Mouse (Mus musculus) heart, embryonic 15.5 days (tissue): ENCODE data around the gene Ptprcap. TPM values are rescaled to one million over a fixed set of nuclear protein-coding genes. Genes with fewer than 3 reads are reported as not detected.

Experiments used
- ATAC-seq: fragments of 200-750 bp; cut with Nextera tagmentation; replicated peaks from 2 replicates; pipeline ENCODE4 v1.8.0; 2017; ENCODE audit warnings: low read depth, moderate TSS enrichment; ENCODE audit not compliant: insufficient number of reproducible peaks, insufficient read depth, low FRiP score
- H3K27ac ChIP-seq: fragments of 300-500 bp; sonication (generic); 2 replicates; pipeline ENCODE4 v1.5.1; 2015; ENCODE audit warnings: mild to moderate bottlenecking, inconsistent platforms
- H3K27me3 ChIP-seq: fragments of 300-500 bp; sonication (generic); 2 replicates; pipeline ENCODE4 v1.6.1; 2015; ENCODE audit warnings: inconsistent platforms
- H3K36me3 ChIP-seq: fragments of 300-500 bp; sonication (generic); 2 replicates; pipeline ENCODE4 v1.6.1; 2015; ENCODE audit warnings: mild to moderate bottlenecking, inconsistent platforms
- H3K4me1 ChIP-seq: fragments of 300-500 bp; sonication (generic); replicated peaks from 2 replicates; pipeline ENCODE4 v1.6.1; 2015; ENCODE audit warnings: inconsistent platforms
- H3K4me2 ChIP-seq: fragments of 300-500 bp; sonication (generic); 2 replicates; pipeline ENCODE4 v1.6.1; 2015; ENCODE audit warnings: inconsistent platforms, mild to moderate bottlenecking, moderate library complexity
- H3K4me3 ChIP-seq: fragments of 300-500 bp; sonication (generic); 2 replicates; pipeline ENCODE4 v1.5.1; 2015; ENCODE audit warnings: mild to moderate bottlenecking, inconsistent platforms
- H3K9ac ChIP-seq: fragments of 300-500 bp; sonication (generic); 2 replicates; pipeline ENCODE4 v1.6.1; 2015; ENCODE audit warnings: mild to moderate bottlenecking, inconsistent platforms
- H3K9me3 ChIP-seq: fragments of 300-500 bp; sonication (generic); replicated peaks from 2 replicates; pipeline ENCODE4 v1.6.1; 2016; ENCODE audit warnings: inconsistent platforms
- WGBS: fragments of 180-500 bp; shearing (Covaris S2); methylation state at CpG from one replicate; pipeline ENCODE4 v1.1.7; 2015; ENCODE audit warnings: mixed read lengths; 5-methylcytosine and 5-hydroxymethylcytosine counted together
- polyA plus RNA-seq: library from polyadenylated mRNA; unstranded; fragments of >200 nt; fragmentation: Nextera tagmentation; extraction: Ambion mirVana; gene quantifications from 2 replicates; pipeline ENCODE4 v1.2.1, GENCODE M21; 2015

Ptprcap gene
- polyA plus RNA-seq, 1 experiment from 2014 or later = 3.6 TPM

- H3K9ac ChIP-seq = no peak overlapping the region
Measured at GRCm38 (mm10) chr19:4203604-4204326, 50.4 kb downstream of the Ptprcap start.

GRCm38 (mm10) chr19:4204889-4205288, 51.5 kb downstream of the Ptprcap start:
- WGBS = 55% methylated on average over 4 of the region's 4 CpGs
- Histone ChIP-seq H3K4me1 (peaks cover 22% of the 10 kb centered on the region), H3K36me3 (no peaks in the 10 kb centered on the region), H3K9me3 (no peaks in the 10 kb centered on the region), H3K27me3 (peaks cover 23% of the 10 kb centered on the region), H3K9ac (no peak overlapping the region), H3K4me3 (no peak overlapping the region), H3K4me2 (no peak overlapping the region), H3K27ac (no peak overlapping the region)
- no peak for ATAC-seq

More at GRCm38 (mm10) chr19:4203604-4204326, 50.4 kb downstream of the Ptprcap start:
- no peak overlapping the region for H3K4me3 ChIP-seq
- H3K4me1 ChIP-seq = peaks cover 22% of the 10 kb centered on the region
- no peak for ATAC-seq
- peak overlapping the region; percentile 62 for H3K27ac ChIP-seq
- no peak overlapping the region for H3K4me2 ChIP-seq
- H3K27me3 ChIP-seq = peaks cover 19% of the 10 kb centered on the region
- peaks cover 2% of the 10 kb centered on the region; the same call in 1 of the 2 replicates for H3K36me3 ChIP-seq
- 59% methylated on average over 13 of the region's 13 CpGs for WGBS
- no peaks in the 10 kb centered on the region for H3K9me3 ChIP-seq

Other genes with a start within 250 kb of the Ptprcap start
- 24.9 and 39.6 TPM in 2 replicates for gene Tcirg1, start 246.5 kb upstream of the Ptprcap start, polyA plus RNA-seq
- gene Ndufs8, start 240.8 kb upstream of the Ptprcap start, polyA plus RNA-seq = 371 and 387 TPM in 2 replicates
- gene Aldh3b1, start 223.8 kb upstream of the Ptprcap start, polyA plus RNA-seq = 1.6 and 4.0 TPM in 2 replicates
- 15.0 and 21.8 TPM in 2 replicates for gene Unc93b1, start 218.4 kb upstream of the Ptprcap start, polyA plus RNA-seq
- gene Aldh3b3, start 195.0 kb upstream of the Ptprcap start, polyA plus RNA-seq = not detected in 2 replicates
- 0.16 and 1.2 TPM in 2 replicates for gene Aldh3b2, start 181.3 kb upstream of the Ptprcap start, polyA plus RNA-seq
- gene Acy3, start 167.0 kb upstream of the Ptprcap start, polyA plus RNA-seq = 11.3 and 12.9 TPM in 2 replicates
- gene Tbx10, start 160.9 kb upstream of the Ptprcap start, polyA plus RNA-seq = not detected in 2 replicates
- gene Nudt8, start 153.0 kb upstream of the Ptprcap start, polyA plus RNA-seq = 53.0 and 55.9 TPM in 2 replicates
- gene Gm49405, start 153.0 kb upstream of the Ptprcap start, polyA plus RNA-seq = 4.5 and 5.4 TPM in 2 replicates
- gene Doc2g, start 150.3 kb upstream of the Ptprcap start, polyA plus RNA-seq = 72.2 and 80.1 TPM in 2 replicates
- 513 and 534 TPM in 2 replicates for gene Ndufv1, start 140.8 kb upstream of the Ptprcap start, polyA plus RNA-seq
- 387 and 406 TPM in 2 replicates for gene Gstp1, start 115.6 kb upstream of the Ptprcap start, polyA plus RNA-seq
- gene Gstp2, start 107.6 kb upstream of the Ptprcap start, polyA plus RNA-seq = 9.2 and 11.1 TPM in 2 replicates
- gene Gstp3, start 94.0 kb upstream of the Ptprcap start, polyA plus RNA-seq = 0.30 and 0.93 TPM in 2 replicates
- not detected in 2 replicates for gene Cabp2, start 72.0 kb upstream of the Ptprcap start, polyA plus RNA-seq
- gene Cdk2ap2, start 56.4 kb upstream of the Ptprcap start, polyA plus RNA-seq = 63.6 and 81.7 TPM in 2 replicates
- 17.2 and 26.5 TPM in 2 replicates for gene Pitpnm1, start 53.6 kb upstream of the Ptprcap start, polyA plus RNA-seq
- gene Aip, start 27.7 kb upstream of the Ptprcap start, polyA plus RNA-seq = 78.1 and 92.5 TPM in 2 replicates
- gene Gpr152, start 13.8 kb upstream of the Ptprcap start, polyA plus RNA-seq = 0.04 TPM in 1 of 2 replicates, not detected in the other
- not detected in 2 replicates for gene Cabp4, start 9.6 kb upstream of the Ptprcap start, polyA plus RNA-seq
- 114 and 137 TPM in 2 replicates for gene Coro1b, start 5.0 kb upstream of the Ptprcap start, polyA plus RNA-seq
- gene Rps6kb2, start 9.8 kb downstream of the Ptprcap start, polyA plus RNA-seq = 42.2 and 46.1 TPM in 2 replicates
- gene Carns1, start 21.9 kb downstream of the Ptprcap start, polyA plus RNA-seq = 12.3 TPM in 2 replicates
- gene Tbc1d10c, start 37.7 kb downstream of the Ptprcap start, polyA plus RNA-seq = 3.0 and 14.9 TPM in 2 replicates
- 666 and 734 TPM in 2 replicates for gene Ppp1ca, start 38.5 kb downstream of the Ptprcap start, polyA plus RNA-seq
- gene Rad9a, start 48.1 kb downstream of the Ptprcap start, polyA plus RNA-seq = 17.3 and 24.1 TPM in 2 replicates
- gene Clcf1, start 60.6 kb downstream of the Ptprcap start, polyA plus RNA-seq = 0.96 and 1.9 TPM in 2 replicates
- gene AC109138.7, start 60.8 kb downstream of the Ptprcap start, polyA plus RNA-seq = not detected in 2 replicates
- 17.1 and 24.1 TPM in 2 replicates for gene Pold4, start 78.3 kb downstream of the Ptprcap start, polyA plus RNA-seq
- 6.0 and 10.7 TPM in 2 replicates for gene Ssh3, start 115.6 kb downstream of the Ptprcap start, polyA plus RNA-seq
- 1.1 and 2.7 TPM in 2 replicates for gene Ankrd13d, start 129.5 kb downstream of the Ptprcap start, polyA plus RNA-seq
- gene Grk2, start 152.6 kb downstream of the Ptprcap start, polyA plus RNA-seq = 9.8 and 18.2 TPM in 2 replicates
- 29.5 and 37.2 TPM in 2 replicates for gene Kdm2a, start 244.7 kb downstream of the Ptprcap start, polyA plus RNA-seq